Mouse (Mus musculus) heart, postnatal 0 days (tissue): ENCODE measurements around the gene Iqgap3.

Experiments used
- CTCF ChIP-seq: IDR thresholded peaks from 2 replicates; pipeline ENCODE4 v1.5.1; 2016; ENCODE audit warnings: antibody characterized with exemption, control low read depth, low read depth
- EP300 ChIP-seq: IDR thresholded peaks from 2 replicates; pipeline ENCODE4 v1.6.1; 2016; ENCODE audit warnings: antibody characterized with exemption, low read depth

- TF ChIP-seq CTCF (no peak), EP300 (no peak)
Measured at GRCm38 (mm10) chr3:88163847-88164246, 82.1 kb downstream of the Iqgap3 start.
